Mouse (Mus musculus) brain, embryonic 14.5 days (tissue): Measurements from ENCODE around the gene Adora3.

Source experiments
- CTCF ChIP-seq: fragments of 200-500 bp; IDR thresholded peaks from 2 replicates; pipeline ENCODE4 v1.5.1; 2012; ENCODE audit warnings: inconsistent platforms, mild to moderate bottlenecking, moderate library complexity, borderline replicate concordance; ENCODE audit not compliant: insufficient read depth, insufficient read length; ENCODE audit errors: extremely low read depth
- POLR2A ChIP-seq: fragments of 200-500 bp; IDR thresholded peaks from 2 replicates; pipeline ENCODE4 v1.6.1; 2012; ENCODE audit warnings: mild to moderate bottlenecking, inconsistent platforms, borderline replicate concordance; ENCODE audit not compliant: poor library complexity, insufficient read depth, insufficient read length, severe bottlenecking; ENCODE audit errors: extremely low read depth

DNA sequence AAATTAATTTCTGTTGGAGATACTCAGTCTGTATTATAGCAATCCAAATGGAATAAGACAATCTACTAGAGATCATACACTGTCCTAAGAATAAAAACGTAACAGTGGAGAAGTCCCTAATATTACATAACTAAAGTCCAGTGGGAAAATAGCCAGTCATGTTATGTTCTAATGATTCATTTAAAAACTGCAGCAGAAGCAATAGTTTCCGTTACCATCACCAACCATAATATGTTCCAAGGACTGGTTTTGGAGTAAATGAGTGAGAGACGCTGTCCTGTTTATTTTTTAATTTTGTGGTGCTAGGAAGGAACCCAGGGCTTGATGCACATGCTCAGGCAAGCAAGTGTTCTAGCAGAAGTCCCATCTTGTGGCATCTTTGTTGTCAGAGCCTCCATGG lies 49.2 kb upstream of the Adora3 start:
- no peak for TF ChIP-seq CTCF
- TF ChIP-seq POLR2A = no peak
